Mouse (Mus musculus) lung, adult 2 months (tissue): ENCODE data around the gene Casq1.

Experiments
- CTCF ChIP-seq: fragments of 200-500 bp; IDR thresholded peaks from 2 replicates; pipeline ENCODE4 v1.5.1; 2011; ENCODE audit warnings: mild to moderate bottlenecking, low read length, control low read depth; ENCODE audit not compliant: insufficient read depth
- POLR2A ChIP-seq: fragments of 200-500 bp; IDR thresholded peaks from 2 replicates; pipeline ENCODE4 v1.6.1; 2011; ENCODE audit warnings: low read depth, mild to moderate bottlenecking, control low read depth, low read length, borderline replicate concordance; ENCODE audit errors: extremely low read depth

- TF ChIP-seq CTCF, result no peak
- TF ChIP-seq POLR2A, result no peak
These were observed 41.9 kb downstream of the Casq1 start for GRCm38 (mm10) chr1:172177791-172178190.
